Mouse (Mus musculus) olfactory bulb, adult 2 months (tissue): Measurements from ENCODE around the gene Ly6c2.

Source experiments
- CTCF ChIP-seq: fragments of 200-500 bp; IDR thresholded peaks from 2 replicates; pipeline ENCODE4 v1.5.1; 2012; ENCODE audit warnings: low read depth, mild to moderate bottlenecking, low read length, moderate library complexity; ENCODE audit not compliant: insufficient read depth
- POLR2A ChIP-seq: fragments of 200-500 bp; IDR thresholded peaks from 2 replicates; pipeline ENCODE4 v1.6.1; 2012; ENCODE audit warnings: mild to moderate bottlenecking, low read depth, low read length, moderate library complexity; ENCODE audit not compliant: insufficient read depth

- TF ChIP-seq CTCF: no peak
- no peak for TF ChIP-seq POLR2A
Observed at GRCm38 (mm10) chr15:75069965-75070364, 41.8 kb downstream of the Ly6c2 start.
